Mouse (Mus musculus): Measurements from ENCODE around the gene Etv2. TPM values are rescaled to one million over a fixed set of nuclear protein-coding genes. Genes with fewer than 3 reads are reported as not detected.

Etv2 gene
- polyA plus RNA-seq, 1 experiment from 2014 or later: 0.19 TPM

DNA sequence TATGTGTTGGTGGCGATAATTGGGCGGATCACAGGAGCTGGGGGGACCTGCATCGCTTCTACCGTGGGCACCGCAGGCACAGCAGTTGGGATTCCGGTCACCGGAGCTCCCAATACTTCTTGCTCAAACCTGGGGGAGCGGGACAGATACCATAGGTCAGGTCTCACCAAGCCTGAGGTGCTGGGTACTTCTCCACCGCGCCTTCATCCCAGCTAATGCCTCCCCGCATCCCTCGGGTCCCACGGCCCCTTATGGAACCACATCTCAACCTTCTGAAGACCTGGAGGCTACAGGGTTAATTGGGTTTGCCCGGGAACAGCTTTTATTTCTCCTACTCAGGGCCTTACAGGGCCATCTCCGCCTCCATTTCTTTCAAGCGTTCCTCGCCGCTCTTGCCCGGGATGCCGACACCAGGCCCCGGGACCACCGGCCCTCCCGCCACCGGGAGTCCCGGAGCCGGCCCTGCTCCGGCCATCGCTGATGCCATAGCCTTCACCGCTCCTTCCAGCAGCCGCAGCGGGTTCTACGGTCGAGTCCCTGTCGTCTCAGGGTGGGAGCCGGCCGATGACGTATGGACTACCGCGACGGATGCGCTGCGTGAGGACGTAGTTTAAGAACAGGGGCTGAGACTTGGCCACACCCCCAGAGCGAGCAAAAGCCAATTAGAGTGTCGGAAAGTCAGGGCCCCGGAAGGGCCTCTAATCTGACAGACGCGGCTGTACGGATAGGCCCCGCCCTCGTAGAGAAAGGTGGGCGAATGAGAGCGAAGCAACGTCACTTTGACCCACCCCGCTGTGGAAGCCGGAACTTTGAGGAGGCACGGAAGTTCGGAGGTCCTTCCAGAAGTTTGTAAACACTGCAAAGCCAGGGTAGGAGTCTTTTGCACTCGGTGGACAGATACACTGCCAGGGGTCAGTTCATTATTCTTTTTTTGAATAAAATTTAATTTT lies 14.2 kb upstream of the Etv2 start, which contains the start of gene Rbm42:
Gene Rbm42, minus strand, starts transcription at position 727 of the 950 bp plus-strand sequence.
- Histone ChIP-seq H3K27me3 (ENCODE audit: control insufficient read depth, insufficient read depth, low read length) (no peaks in the 10 kb centered on the region), H3K27ac (peak within 1 kb of the TSS; percentile 81), H3K9me3 (ENCODE audit: control insufficient read depth, low read length) (no peaks in the 10 kb centered on the region), H3K4me3 (replicated peaks; ENCODE audit: low read length) (peak within 1 kb of the TSS; percentile 81), H3K9ac (peak within 1 kb of the TSS; percentile 96), H3K4me2 (replicated peaks) (peak within 1 kb of the TSS; percentile 96), H3K36me3 (replicated peaks; ENCODE audit: control insufficient read depth, insufficient read depth) (peaks cover 49% of the 10 kb centered on the region), H3K4me1 (replicated peaks; ENCODE audit: control insufficient read depth, insufficient read depth, low read length) (peaks cover 6% of the 10 kb centered on the region; the same call in 1 of the 2 replicates)
- DNase-seq (ENCODE audit: low spot score): peak; percentile 99
- WGBS: 2% methylated on average over 59 of the region's 59 CpGs
- peak; percentile 99 for ATAC-seq (ENCODE audit: low FRiP score)

DNA sequence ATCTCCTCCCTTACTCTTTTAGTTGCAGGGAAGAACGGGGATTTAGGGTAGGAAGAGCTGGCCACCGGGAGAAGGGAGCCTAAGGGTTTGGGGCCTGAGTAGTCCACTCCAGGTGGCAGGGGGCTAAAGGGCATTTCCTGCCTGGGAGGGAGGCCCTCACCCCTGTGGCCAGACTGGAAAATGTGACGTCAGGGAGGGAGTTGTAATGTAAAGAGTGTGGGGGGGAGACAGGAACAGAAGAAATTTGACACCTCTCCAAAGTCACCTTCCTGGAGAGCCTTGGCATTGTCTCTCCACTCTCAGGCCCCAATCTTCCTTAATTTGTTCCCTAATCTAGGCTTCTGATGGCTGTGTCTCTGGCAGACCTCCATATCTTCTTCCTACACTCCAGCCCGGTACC lies 3.4 kb upstream of the Etv2 start:
- H3K9ac ChIP-seq: no peak overlapping the region
- DNase-seq (ENCODE audit: low spot score): no peak
- H3K36me3 ChIP-seq (replicated peaks; ENCODE audit: control insufficient read depth, insufficient read depth): peaks cover 43% of the 10 kb centered on the region
- H3K4me1 ChIP-seq (replicated peaks; ENCODE audit: control insufficient read depth, insufficient read depth, low read length): peaks cover 5% of the 10 kb centered on the region; the same call in 1 of the 2 replicates
- WGBS: 31% methylated on average over 4 of the region's 4 CpGs
- no peak overlapping the region for H3K4me2 ChIP-seq (replicated peaks)
- no peaks in the 10 kb centered on the region for H3K9me3 ChIP-seq (ENCODE audit: control insufficient read depth, low read length)
- no peak overlapping the region for H3K4me3 ChIP-seq (replicated peaks; ENCODE audit: low read length)
- no peak for ATAC-seq (ENCODE audit: low FRiP score)
- H3K27me3 ChIP-seq (ENCODE audit: control insufficient read depth, insufficient read depth, low read length): peaks cover 34% of the 10 kb centered on the region
- H3K27ac ChIP-seq: no peak overlapping the region

DNA sequence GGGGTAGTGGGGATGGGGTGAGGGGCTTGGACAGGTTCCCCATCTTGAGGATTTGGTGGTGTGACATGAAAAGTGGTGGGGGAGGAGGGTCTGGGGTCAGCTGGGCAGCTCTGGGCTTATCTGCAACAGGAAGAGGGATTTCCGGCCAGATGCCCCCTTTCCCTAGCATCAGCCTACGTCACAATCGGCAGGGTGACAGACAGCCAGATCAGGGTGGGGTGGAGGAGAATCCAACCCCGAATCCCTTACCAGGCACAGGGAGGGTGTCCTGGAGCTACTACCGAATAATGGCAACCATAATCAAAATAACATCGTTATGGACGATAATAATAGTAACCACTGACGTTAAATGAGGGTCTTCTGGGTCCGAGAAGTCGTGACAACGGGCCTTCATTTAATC lies 743 bp upstream of the Etv2 start:
- Histone ChIP-seq H3K27me3 (ENCODE audit: control insufficient read depth, insufficient read depth, low read length) (peaks cover 60% of the 10 kb centered on the region), H3K9me3 (ENCODE audit: control insufficient read depth, low read length) (no peaks in the 10 kb centered on the region), H3K27ac (no peak overlapping the region), H3K9ac (no peak overlapping the region), H3K36me3 (replicated peaks; ENCODE audit: control insufficient read depth, insufficient read depth) (peaks cover 16% of the 10 kb centered on the region), H3K4me2 (replicated peaks) (no peak overlapping the region), H3K4me1 (replicated peaks; ENCODE audit: control insufficient read depth, insufficient read depth, low read length) (peaks cover 5% of the 10 kb centered on the region; the same call in 1 of the 2 replicates), H3K4me3 (replicated peaks; ENCODE audit: low read length) (no peak overlapping the region)
- ATAC-seq (ENCODE audit: low FRiP score): no peak
- no peak for DNase-seq (ENCODE audit: low spot score)
- 31% methylated on average over 11 of the region's 11 CpGs for WGBS

DNA sequence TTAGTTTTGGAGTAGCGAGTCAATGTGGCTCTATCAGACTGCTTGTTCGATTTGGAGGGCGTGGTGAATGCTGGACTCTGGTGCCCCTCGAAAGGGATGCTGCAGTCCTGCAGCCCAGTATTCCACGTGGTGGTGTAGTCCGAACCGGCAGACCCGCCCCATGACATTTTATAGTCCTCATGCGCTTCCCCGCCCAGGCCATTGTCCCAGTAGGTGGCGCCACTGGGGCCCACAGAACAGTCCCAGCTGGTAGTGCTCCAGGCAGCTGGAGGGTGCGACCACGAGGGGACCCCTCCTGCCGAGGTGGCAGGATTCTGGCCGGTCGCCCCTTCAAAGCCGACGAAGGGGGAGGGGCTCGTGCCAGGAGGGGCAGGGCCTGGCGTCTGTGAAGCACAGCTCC lies 1.0 kb downstream of the Etv2 start:
- no peaks in the 10 kb centered on the region for H3K9me3 ChIP-seq (ENCODE audit: control insufficient read depth, low read length)
- peak overlapping the region; percentile 27 for H3K4me2 ChIP-seq (replicated peaks)
- no peaks in the 10 kb centered on the region for H3K36me3 ChIP-seq (replicated peaks; ENCODE audit: control insufficient read depth, insufficient read depth)
- H3K27ac ChIP-seq: no peak overlapping the region
- ATAC-seq (ENCODE audit: low FRiP score) (no peak), DNase-seq (ENCODE audit: low spot score) (peak; percentile 47)
- H3K9ac ChIP-seq: no peak overlapping the region; the same call in 1 of the 2 replicates
- peaks cover 5% of the 10 kb centered on the region; the same call in 1 of the 2 replicates for H3K4me1 ChIP-seq (replicated peaks; ENCODE audit: control insufficient read depth, insufficient read depth, low read length)
- WGBS: 1% methylated on average over 20 of the region's 20 CpGs
- no peak overlapping the region for H3K4me3 ChIP-seq (replicated peaks; ENCODE audit: low read length)
- H3K27me3 ChIP-seq (ENCODE audit: control insufficient read depth, insufficient read depth, low read length): peaks cover 68% of the 10 kb centered on the region

DNA sequence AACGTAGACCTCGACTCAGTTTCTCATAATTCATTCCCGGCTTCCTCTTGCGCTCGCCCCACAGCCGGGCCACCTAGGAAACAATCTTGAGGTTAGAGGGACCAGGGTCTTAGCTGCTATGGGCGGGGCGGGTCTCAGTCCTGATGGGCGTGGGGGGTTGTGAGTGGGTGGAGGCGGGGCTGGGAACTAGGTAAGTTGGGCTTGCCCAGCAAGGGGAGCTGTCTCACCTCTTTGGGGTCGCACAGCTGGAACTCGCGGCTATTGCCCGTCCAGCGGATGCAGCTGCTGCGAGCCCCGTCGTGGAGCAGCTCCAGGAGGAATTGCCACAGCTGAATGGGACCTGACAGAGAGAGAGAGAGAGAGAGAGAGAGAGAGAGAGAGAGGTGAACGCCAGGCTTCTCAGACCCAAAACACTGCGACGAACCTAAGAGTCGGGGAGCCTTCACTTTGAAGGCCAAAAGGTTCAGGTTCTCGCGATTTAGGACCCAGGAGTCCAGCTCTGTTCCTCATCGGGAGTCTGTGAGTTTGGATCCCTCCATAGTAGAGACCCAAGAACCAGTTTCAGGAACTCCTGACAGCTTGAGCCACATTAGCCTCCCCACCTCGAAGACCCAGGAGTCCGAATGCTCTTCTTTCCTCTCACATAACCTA lies 1.8 kb downstream of the Etv2 start:
- no peaks in the 10 kb centered on the region for H3K36me3 ChIP-seq (replicated peaks; ENCODE audit: control insufficient read depth, insufficient read depth)
- H3K4me1 ChIP-seq (replicated peaks; ENCODE audit: control insufficient read depth, insufficient read depth, low read length): peaks cover 5% of the 10 kb centered on the region; the same call in 1 of the 2 replicates
- WGBS: 7% methylated on average over 27 of the region's 27 CpGs
- DNase-seq (ENCODE audit: low spot score): no peak
- peaks cover 68% of the 10 kb centered on the region for H3K27me3 ChIP-seq (ENCODE audit: control insufficient read depth, insufficient read depth, low read length)
- ATAC-seq (ENCODE audit: low FRiP score): no peak
- H3K27ac ChIP-seq: no peak overlapping the region
- H3K4me2 ChIP-seq (replicated peaks): no peak overlapping the region
- H3K9ac ChIP-seq: no peak overlapping the region
- H3K9me3 ChIP-seq (ENCODE audit: control insufficient read depth, low read length): no peaks in the 10 kb centered on the region
- no peak overlapping the region for H3K4me3 ChIP-seq (replicated peaks; ENCODE audit: low read length)

DNA sequence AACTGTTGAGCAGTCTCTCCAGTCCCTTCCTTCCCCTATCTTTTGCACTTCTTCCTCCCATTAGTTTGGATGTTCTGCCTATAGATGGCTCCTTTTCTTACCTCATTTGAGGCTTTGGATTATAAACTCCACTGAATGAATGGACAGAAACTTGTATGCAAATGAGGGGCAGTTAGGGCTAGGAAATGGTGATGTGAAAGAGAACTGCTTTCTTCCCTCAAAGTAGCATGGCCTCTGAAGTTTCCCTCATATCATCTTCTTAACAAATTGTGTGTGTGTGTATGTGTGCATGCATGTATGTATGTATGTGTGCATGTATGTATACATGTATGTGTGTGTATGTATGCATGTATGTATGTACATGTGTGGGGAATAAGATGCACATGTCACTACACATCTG lies 6.6 kb downstream of the Etv2 start:
- Histone ChIP-seq H3K27ac (no peak overlapping the region), H3K4me2 (replicated peaks) (no peak overlapping the region), H3K36me3 (replicated peaks; ENCODE audit: control insufficient read depth, insufficient read depth) (peaks cover 8% of the 10 kb centered on the region), H3K4me3 (replicated peaks; ENCODE audit: low read length) (no peak overlapping the region), H3K27me3 (ENCODE audit: control insufficient read depth, insufficient read depth, low read length) (peaks cover 34% of the 10 kb centered on the region), H3K9me3 (ENCODE audit: control insufficient read depth, low read length) (no peaks in the 10 kb centered on the region), H3K4me1 (replicated peaks; ENCODE audit: control insufficient read depth, insufficient read depth, low read length) (peaks cover 12% of the 10 kb centered on the region), H3K9ac (no peak overlapping the region)
- ATAC-seq (ENCODE audit: low FRiP score) (no peak), DNase-seq (ENCODE audit: low spot score) (no peak)

DNA sequence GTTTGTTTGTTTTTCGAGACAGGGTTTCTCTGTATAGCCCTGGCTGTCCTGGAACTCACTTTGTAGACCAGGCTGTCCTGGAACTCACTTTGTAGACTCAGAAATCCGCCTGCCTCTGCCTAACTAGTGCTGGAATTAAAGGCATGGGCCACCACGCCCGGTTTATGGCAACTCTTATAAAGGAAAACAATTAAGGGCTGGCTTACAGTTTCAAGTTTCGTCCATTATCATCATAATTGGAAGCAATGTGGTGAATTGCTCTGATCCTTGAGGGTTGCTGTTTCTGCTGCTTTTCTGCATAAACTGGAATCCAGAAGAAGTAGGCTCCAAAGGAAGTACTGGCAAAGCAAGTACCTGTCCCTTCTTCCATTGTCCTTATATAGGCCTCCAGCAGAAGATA lies 9.0 kb downstream of the Etv2 start:
- Histone ChIP-seq H3K4me2 (replicated peaks) (peak overlapping the region; percentile 53), H3K36me3 (replicated peaks; ENCODE audit: control insufficient read depth, insufficient read depth) (peaks cover 31% of the 10 kb centered on the region), H3K9me3 (ENCODE audit: control insufficient read depth, low read length) (no peaks in the 10 kb centered on the region), H3K4me1 (replicated peaks; ENCODE audit: control insufficient read depth, insufficient read depth, low read length) (peaks cover 12% of the 10 kb centered on the region), H3K27me3 (ENCODE audit: control insufficient read depth, insufficient read depth, low read length) (peaks cover 10% of the 10 kb centered on the region), H3K4me3 (replicated peaks; ENCODE audit: low read length) (peak overlapping the region; percentile 63; the same call in 1 of the 2 replicates), H3K9ac (no peak overlapping the region; the same call in 1 of the 2 replicates), H3K27ac (no peak overlapping the region)
- WGBS: 89% methylated on average over 5 of the region's 5 CpGs
- no peak for DNase-seq (ENCODE audit: low spot score)
- no peak for ATAC-seq (ENCODE audit: low FRiP score)

DNA sequence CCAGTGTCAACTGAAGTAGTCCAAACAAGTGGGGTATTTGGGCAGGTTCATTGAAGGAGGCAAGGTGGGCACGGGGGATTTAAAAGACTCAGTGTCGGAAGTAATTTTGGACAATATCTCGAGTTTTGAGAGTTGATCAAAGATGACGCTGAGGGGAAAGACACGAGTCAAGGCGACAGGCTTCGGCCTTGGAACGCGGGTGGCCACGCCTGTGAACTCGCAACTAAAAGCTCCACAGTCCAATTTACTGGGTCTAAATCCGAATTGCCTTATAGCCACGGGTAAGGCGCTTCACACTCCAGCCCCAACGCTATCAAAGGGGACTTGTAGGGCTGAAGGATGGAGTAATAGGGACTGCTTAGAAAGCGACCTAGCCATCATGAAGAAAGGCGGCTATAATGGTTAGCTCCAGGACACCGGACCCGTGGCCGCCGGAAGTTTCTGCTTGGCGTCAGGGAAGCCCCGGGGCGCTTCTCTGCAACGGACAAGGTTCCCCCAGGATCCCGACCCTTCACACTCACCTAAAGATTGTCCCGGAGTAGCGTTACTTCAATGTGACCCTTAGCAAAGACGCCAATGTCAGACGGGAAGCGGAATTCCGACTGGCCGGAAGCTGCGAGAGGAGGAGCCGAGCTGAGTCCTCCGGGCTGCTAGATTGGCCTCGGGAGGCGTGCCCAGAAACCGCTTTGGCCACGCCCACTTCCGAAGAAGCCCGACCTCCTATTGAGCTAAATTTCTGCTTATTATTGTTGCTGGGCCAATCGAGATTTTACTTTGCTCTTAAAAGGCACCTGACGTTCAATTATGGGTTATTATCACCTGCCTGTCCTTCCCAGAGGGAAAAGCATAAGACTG lies 9.9 kb downstream of the Etv2 start, which contains the start of gene Cox6b1:
Gene Cox6b1, minus strand, starts transcription at position 622 of the 855 bp plus-strand sequence.
- Histone ChIP-seq H3K9me3 (ENCODE audit: control insufficient read depth, low read length) (no peaks in the 10 kb centered on the region), H3K9ac (peak within 1 kb of the TSS; percentile 84), H3K36me3 (replicated peaks; ENCODE audit: control insufficient read depth, insufficient read depth) (peaks cover 38% of the 10 kb centered on the region), H3K4me1 (replicated peaks; ENCODE audit: control insufficient read depth, insufficient read depth, low read length) (peaks cover 12% of the 10 kb centered on the region), H3K27ac (peak within 1 kb of the TSS; percentile 64), H3K4me3 (replicated peaks; ENCODE audit: low read length) (peak within 1 kb of the TSS; percentile 63), H3K4me2 (replicated peaks) (peak within 1 kb of the TSS; percentile 84), H3K27me3 (ENCODE audit: control insufficient read depth, insufficient read depth, low read length) (peaks cover 6% of the 10 kb centered on the region; the same call in 1 of the 2 replicates)
- DNase-seq (ENCODE audit: low spot score) (peak; percentile 96), ATAC-seq (ENCODE audit: low FRiP score) (peak; percentile 94)
- 2% methylated on average over 44 of the region's 44 CpGs for WGBS

Data from hindbrain, embryonic 14.5 days (tissue).